Mouse (Mus musculus): ENCODE data around the gene Vps39. TPM values are rescaled to one million over a fixed set of nuclear protein-coding genes. Genes with fewer than 3 reads are reported as not detected.

Vps39 gene
- polyA plus RNA-seq, 1 experiment = 27.7 TPM

GRCm38 (mm10) chr2:120284094-120284493 lies 68.8 kb downstream of the Vps39 start:
- TF ChIP-seq POLR2A (IDR thresholded peaks at IDR 0.05; ENCODE audit: low read depth, low read length) (no peak), CTCF (IDR thresholded peaks at IDR 0.05; ENCODE audit: borderline replicate concordance, insufficient read depth, low read length) (no peak)
- H3K4me3 ChIP-seq (ENCODE audit: insufficient read depth, low read length) = no peak overlapping the region
- no peak overlapping the region for H3K27ac ChIP-seq (ENCODE audit: insufficient read depth, low read length)
- H3K4me1 ChIP-seq (ENCODE audit: control insufficient read depth, insufficient read depth, low read length) = no peaks in the 10 kb centered on the region

DNA sequence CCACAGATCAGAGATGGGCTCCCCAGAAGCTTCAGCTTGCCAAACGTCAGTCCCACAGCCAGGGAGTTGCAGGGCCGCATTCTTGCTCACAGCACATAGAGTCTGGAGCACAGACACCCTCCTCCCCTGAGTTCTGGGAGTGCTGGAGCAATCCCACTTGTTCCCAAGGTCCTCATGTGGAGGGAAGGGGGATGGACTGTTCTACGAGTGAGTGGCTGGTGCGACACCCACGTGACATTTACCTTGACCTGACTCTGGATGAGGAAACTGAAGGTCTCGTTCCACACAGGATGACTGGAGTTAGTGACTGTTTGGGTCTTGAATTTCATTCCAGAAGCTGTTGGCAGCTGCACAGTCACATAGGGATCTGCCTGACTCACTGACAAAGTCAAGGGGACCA lies 69.4 kb downstream of the Vps39 start:
- TF ChIP-seq POLR2A (IDR thresholded peaks at IDR 0.05; ENCODE audit: low read depth, low read length) (no peak), CTCF (IDR thresholded peaks at IDR 0.05; ENCODE audit: borderline replicate concordance, insufficient read depth, low read length) (no peak)
- Histone ChIP-seq H3K4me3 (ENCODE audit: insufficient read depth, low read length) (no peak overlapping the region), H3K4me1 (ENCODE audit: control insufficient read depth, insufficient read depth, low read length) (no peaks in the 10 kb centered on the region), H3K27ac (ENCODE audit: insufficient read depth, low read length) (no peak overlapping the region)

DNA sequence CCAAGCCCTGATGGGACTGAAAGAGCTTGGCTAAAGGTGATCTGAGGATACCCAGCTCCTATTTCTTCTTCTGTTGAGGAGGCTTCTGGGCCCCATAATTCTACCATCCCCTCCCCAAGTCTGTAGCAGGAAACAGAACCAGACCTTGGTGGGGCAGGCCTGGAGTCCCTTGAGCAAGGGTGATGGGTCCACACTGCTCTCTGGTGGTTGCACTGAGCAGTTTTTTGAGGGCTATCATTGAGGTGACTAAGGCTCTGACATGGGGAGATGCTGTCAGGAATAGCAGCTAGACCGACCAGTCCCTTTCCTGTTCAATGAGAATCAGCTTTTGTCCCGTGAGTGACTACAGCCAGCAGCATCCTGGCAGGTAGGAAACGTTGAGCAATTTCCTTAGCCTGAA lies 71.7 kb downstream of the Vps39 start:
- no peak for TF ChIP-seq CTCF (IDR thresholded peaks at IDR 0.05; ENCODE audit: borderline replicate concordance, insufficient read depth, low read length)
- TF ChIP-seq POLR2A (IDR thresholded peaks at IDR 0.05; ENCODE audit: low read depth, low read length) = no peak
- Histone ChIP-seq H3K27ac (ENCODE audit: insufficient read depth, low read length) (no peak overlapping the region), H3K4me1 (ENCODE audit: control insufficient read depth, insufficient read depth, low read length) (no peaks in the 10 kb centered on the region), H3K4me3 (ENCODE audit: insufficient read depth, low read length) (no peak overlapping the region)

DNA sequence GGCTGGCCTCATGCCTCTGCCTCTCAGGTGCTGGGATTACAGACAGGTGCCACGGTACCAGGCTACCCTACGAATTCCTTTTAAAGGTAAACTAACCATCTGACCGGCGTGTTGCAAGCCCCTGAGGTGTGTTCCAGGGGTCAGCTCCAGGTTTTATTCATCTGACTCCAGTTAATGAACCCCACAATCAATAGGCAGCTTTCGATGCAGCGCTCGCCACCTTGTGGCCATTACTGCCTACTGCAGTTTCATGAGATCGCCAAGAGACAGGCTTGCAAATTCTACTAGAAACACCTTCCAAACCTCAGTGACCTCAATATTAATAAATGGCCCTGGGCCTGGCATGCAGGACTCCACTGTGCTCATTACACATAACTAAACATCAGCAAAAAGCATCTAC lies 73.0 kb downstream of the Vps39 start:
- Histone ChIP-seq H3K4me3 (ENCODE audit: insufficient read depth, low read length) (no peak overlapping the region), H3K4me1 (ENCODE audit: control insufficient read depth, insufficient read depth, low read length) (no peaks in the 10 kb centered on the region)
- TF ChIP-seq CTCF (IDR thresholded peaks at IDR 0.05; ENCODE audit: borderline replicate concordance, insufficient read depth, low read length) = peak; percentile 76; the same call in 1 of the 2 replicates
- no peak for TF ChIP-seq POLR2A (IDR thresholded peaks at IDR 0.05; ENCODE audit: low read depth, low read length)

DNA sequence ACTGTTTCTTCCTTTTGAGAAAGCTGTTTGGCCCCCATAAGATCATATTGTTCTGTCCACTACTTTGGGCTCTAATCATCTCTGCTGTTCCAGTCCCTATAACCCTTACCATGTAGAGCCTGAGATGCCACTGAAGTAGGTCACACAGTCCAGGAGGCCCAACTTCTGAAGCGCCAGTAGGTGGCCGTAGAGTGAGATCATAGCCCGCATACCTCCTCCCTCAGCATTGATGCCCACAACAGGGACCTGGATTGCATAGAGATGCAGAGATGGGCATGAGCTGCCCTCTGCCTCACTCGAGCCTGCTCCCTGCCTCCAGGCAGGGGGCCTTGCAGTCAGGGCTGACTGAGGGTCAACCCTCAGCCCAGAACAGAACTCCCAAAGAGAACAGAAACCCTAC lies 76.0 kb downstream of the Vps39 start:
- Histone ChIP-seq H3K4me3 (ENCODE audit: insufficient read depth, low read length) (no peak overlapping the region), H3K27ac (ENCODE audit: insufficient read depth, low read length) (no peak overlapping the region), H3K4me1 (ENCODE audit: control insufficient read depth, insufficient read depth, low read length) (no peaks in the 10 kb centered on the region)
- TF ChIP-seq POLR2A (IDR thresholded peaks at IDR 0.05; ENCODE audit: low read depth, low read length) (no peak), CTCF (IDR thresholded peaks at IDR 0.05; ENCODE audit: borderline replicate concordance, insufficient read depth, low read length) (no peak)

More for the DNA sequence above, 73.0 kb downstream of the Vps39 start:
- no peak overlapping the region for H3K27ac ChIP-seq (ENCODE audit: insufficient read depth, low read length)

- Histone ChIP-seq H3K4me1 (ENCODE audit: control insufficient read depth, insufficient read depth, low read length) (no peaks in the 10 kb centered on the region), H3K4me3 (ENCODE audit: insufficient read depth, low read length) (no peak overlapping the region), H3K27ac (ENCODE audit: insufficient read depth, low read length) (no peak overlapping the region)
- TF ChIP-seq CTCF (IDR thresholded peaks at IDR 0.05; ENCODE audit: borderline replicate concordance, insufficient read depth, low read length) = no peak
- TF ChIP-seq POLR2A (IDR thresholded peaks at IDR 0.05; ENCODE audit: low read depth, low read length) = no peak
Measured at GRCm38 (mm10) chr2:120268635-120269034, 84.3 kb downstream of the Vps39 start.

Other genes starting within 250 kb of the Vps39 start
- gene Ehd4, start 198.5 kb downstream of the Vps39 start, polyA plus RNA-seq (2011; ENCODE audit: insufficient read length, low read depth, missing spikeins) = 19.5 and 22.9 TPM in 2 replicates
- not detected in 2 replicates for gene Pla2g4e, start 107.8 kb downstream of the Vps39 start, polyA plus RNA-seq (2011; ENCODE audit: insufficient read length, low read depth, missing spikeins)
- not detected in 2 replicates for gene Pla2g4d, start 63.9 kb downstream of the Vps39 start, polyA plus RNA-seq (2011; ENCODE audit: insufficient read length, low read depth, missing spikeins)
- gene Pla2g4f, start 39.0 kb downstream of the Vps39 start, polyA plus RNA-seq (2011; ENCODE audit: insufficient read length, low read depth, missing spikeins) = not detected in 2 replicates
- 7.3 and 11.1 TPM in 2 replicates for gene Ganc, start 50.8 kb upstream of the Vps39 start, polyA plus RNA-seq (2011; ENCODE audit: insufficient read length, low read depth, missing spikeins)
- gene Tmem87a, start 51.0 kb upstream of the Vps39 start, polyA plus RNA-seq (2011; ENCODE audit: insufficient read length, low read depth, missing spikeins) = 28.2 and 36.4 TPM in 2 replicates
- gene Capn3, start 102.9 kb upstream of the Vps39 start, polyA plus RNA-seq (2011; ENCODE audit: insufficient read length, low read depth, missing spikeins) = not detected in 2 replicates
- 102 and 106 TPM in 2 replicates for gene Zfp106, start 210.7 kb upstream of the Vps39 start, polyA plus RNA-seq (2011; ENCODE audit: insufficient read length, low read depth, missing spikeins)
- gene Snap23, start 214.5 kb upstream of the Vps39 start, polyA plus RNA-seq (2011; ENCODE audit: insufficient read length, low read depth, missing spikeins) = 111 and 115 TPM in 2 replicates

Measured in embryonic fibroblast, embryonic 13.5 days (primary cell).